Comparison of ENCODE assay signal across 33 mouse cellular contexts in genomic region chr2:77149576-77149975, GRCm38 (mm10). TPM values are rescaled to one million over a fixed set of nuclear protein-coding genes. Genes with fewer than 3 reads are reported as not detected.
DNase-seq lines count a peak whose midpoint lies in the region; ATAC-seq and TF ChIP-seq lines count a peak whose summit lies in the region.
"Had no signal": no experiment of that assay in that cellular context is flagged by ENCODE, and none has a peak within 500 bp of the region (broad histone marks: within the 10 kb centered on the region; RNA-seq: fewer than 3 reads in every experiment).

No protein-coding gene starts in this region.

- H3K4me1 ChIP-seq in forebrain, postnatal 0 days (ENCODE audit: insufficient read depth): peaks cover 10% of the 10 kb centered on the region; the same call in 1 of the 2 replicates
- peaks cover 14% of the 10 kb centered on the region for H3K4me1 ChIP-seq in forebrain, embryonic 10.5 days
- peaks cover 15% of the 10 kb centered on the region for H3K4me1 ChIP-seq in midbrain, embryonic 13.5 days (replicated peaks)
- 0 out of 2 replicates have a peak, but pooled peaks cover 3% of the 10 kb centered on the region for H3K4me1 ChIP-seq in midbrain, embryonic 10.5 days
- peaks cover 8% of the 10 kb centered on the region for H3K4me1 ChIP-seq in midbrain, postnatal 0 days (ENCODE audit: insufficient read depth, low read length)
- H3K4me1 ChIP-seq: megakaryocyte, embryonic 14.5 days had no signal

- no peak for TF ChIP-seq CTCF in forebrain, postnatal 0 days (IDR thresholded peaks at IDR 0.05; ENCODE audit: low read depth)
- TF ChIP-seq CTCF in brain, embryonic 14.5 days (IDR thresholded peaks at IDR 0.05; ENCODE audit: borderline replicate concordance, extremely low read depth, insufficient read depth, insufficient read length): no peak
- TF ChIP-seq CTCF in midbrain, postnatal 0 days (IDR thresholded peaks at IDR 0.05): no peak

- no peak overlapping the region for H3K4me3 ChIP-seq in forebrain, postnatal 0 days (ENCODE audit: low read depth, low read length)
- no peak overlapping the region for H3K4me3 ChIP-seq in forebrain, embryonic 10.5 days
- H3K4me3 ChIP-seq in midbrain, embryonic 13.5 days (replicated peaks): no peak overlapping the region
- H3K4me3 ChIP-seq in midbrain, embryonic 10.5 days: no peak overlapping the region
- H3K4me3 ChIP-seq in midbrain, postnatal 0 days (ENCODE audit: low read depth, low read length): no peak overlapping the region
- H3K4me3 ChIP-seq: embryonic facial prominence, embryonic 13.5 days; heart, embryonic 13.5 days; hindbrain, embryonic 13.5 days; kidney, embryonic 15.5 days; limb, embryonic 10.5 days; limb, embryonic 15.5 days; liver, embryonic 13.5 days; megakaryocyte, embryonic 14.5 days had no signal

- no peak overlapping the region for H3K9ac ChIP-seq in forebrain, postnatal 0 days
- H3K9ac ChIP-seq in midbrain, embryonic 13.5 days (replicated peaks): no peak overlapping the region
- H3K9ac ChIP-seq in midbrain, postnatal 0 days (replicated peaks; ENCODE audit: low read length, poor library complexity, severe bottlenecking): no peak overlapping the region
- H3K9ac ChIP-seq: embryonic facial prominence, embryonic 13.5 days; heart, embryonic 13.5 days; hindbrain, embryonic 13.5 days; kidney, embryonic 15.5 days; limb, embryonic 15.5 days; liver, embryonic 13.5 days had no signal

- WGBS in forebrain, postnatal 0 days: 29% methylated on average over 2 of the region's 2 CpGs
- WGBS in forebrain, embryonic 10.5 days: 63% methylated on average over 2 of the region's 2 CpGs
- 59% methylated on average over 2 of the region's 2 CpGs for WGBS in midbrain, embryonic 13.5 days
- WGBS in midbrain, embryonic 10.5 days: 76% methylated on average over 2 of the region's 2 CpGs
- WGBS in midbrain, postnatal 0 days: 54% methylated on average over 2 of the region's 2 CpGs

- no peaks in the 10 kb centered on the region for H3K27me3 ChIP-seq in forebrain, postnatal 0 days (ENCODE audit: insufficient read depth, low read length)
- no peaks in the 10 kb centered on the region for H3K27me3 ChIP-seq in forebrain, embryonic 10.5 days (ENCODE audit: poor library complexity, severe bottlenecking)
- H3K27me3 ChIP-seq in midbrain, embryonic 13.5 days: no peaks in the 10 kb centered on the region
- H3K27me3 ChIP-seq in midbrain, embryonic 10.5 days (ENCODE audit: low read depth, poor library complexity, severe bottlenecking): no peaks in the 10 kb centered on the region
- no peaks in the 10 kb centered on the region for H3K27me3 ChIP-seq in midbrain, postnatal 0 days (ENCODE audit: insufficient read depth, low read length)
- H3K27me3 ChIP-seq: embryonic facial prominence, embryonic 13.5 days; heart, embryonic 13.5 days; hindbrain, embryonic 13.5 days; kidney, embryonic 15.5 days; limb, embryonic 15.5 days; liver, embryonic 13.5 days; megakaryocyte, embryonic 14.5 days had no signal

- ATAC-seq in forebrain, postnatal 0 days: peak; percentile 32; the same call in 1 of the 2 replicates
- ATAC-seq in midbrain, embryonic 13.5 days: 0 out of 2 replicates have a peak, but pooled peaks have one; percentile 40
- ATAC-seq in midbrain, postnatal 0 days (ENCODE audit: low FRiP score): no peak; the same call in 1 of the 2 replicates
- ATAC-seq: activated CD4-positive, CD25-positive, alpha-beta regulatory T cell, adult 4 months; CD4-positive, CD25-positive, alpha-beta regulatory T cell, adult 4 months; lung, postnatal 0 days had no signal

- no peak for DNase-seq in forebrain, postnatal 0 days
- no peak for DNase-seq in forebrain, embryonic 10.5 days (ENCODE audit: extremely low spot score, low spot score)
- no peak for DNase-seq in midbrain, embryonic 10.5 days (ENCODE audit: low spot score)
- peak; percentile 58 for DNase-seq in brain, embryonic 14.5 days (ENCODE audit: low read depth)
- DNase-seq in midbrain, postnatal 0 days (ENCODE audit: low spot score): peak; percentile 49
- DNase-seq in embryo, embryonic 10.5 days (ENCODE audit: low spot score): no peak
- DNase-seq: adrenal gland, adult 2 months; adrenal gland, postnatal 36 days; cerebellum, adult 8-10 months; cerebellum, postnatal 25 days; gastrocnemius, postnatal 10 days; heart, postnatal 14 days; kidney, adult 18-20 months; kidney, postnatal 36 days; layer of hippocampus, postnatal 36 days; liver, embryonic 13.5 days; lung, adult 18-20 months; lung, postnatal 4 days; spleen, adult 18-20 months; thymus, postnatal 14 days had no signal

- H3K36me3 ChIP-seq in forebrain, postnatal 0 days (ENCODE audit: insufficient read depth): no peaks in the 10 kb centered on the region
- H3K36me3 ChIP-seq in forebrain, embryonic 10.5 days (replicated peaks): no peaks in the 10 kb centered on the region
- no peaks in the 10 kb centered on the region for H3K36me3 ChIP-seq in midbrain, embryonic 13.5 days
- no peaks in the 10 kb centered on the region for H3K36me3 ChIP-seq in midbrain, embryonic 10.5 days
- H3K36me3 ChIP-seq in midbrain, postnatal 0 days (ENCODE audit: insufficient read depth, low read length): no peaks in the 10 kb centered on the region
- H3K36me3 ChIP-seq: embryonic facial prominence, embryonic 13.5 days; hindbrain, embryonic 13.5 days; kidney, embryonic 15.5 days; limb, embryonic 10.5 days; limb, embryonic 15.5 days; liver, embryonic 13.5 days had no signal

- H3K27ac ChIP-seq in forebrain, postnatal 0 days (ENCODE audit: low read depth, low read length): no peak overlapping the region
- H3K27ac ChIP-seq in forebrain, embryonic 10.5 days: no peak overlapping the region
- no peak overlapping the region for H3K27ac ChIP-seq in midbrain, embryonic 13.5 days
- no peak overlapping the region for H3K27ac ChIP-seq in midbrain, embryonic 10.5 days (replicated peaks)
- no peak overlapping the region for H3K27ac ChIP-seq in midbrain, postnatal 0 days (ENCODE audit: low read depth, low read length)
- H3K27ac ChIP-seq: embryonic facial prominence, embryonic 13.5 days; heart, embryonic 13.5 days; hindbrain, embryonic 13.5 days; kidney, embryonic 15.5 days; limb, embryonic 10.5 days; limb, embryonic 15.5 days; liver, embryonic 13.5 days had no signal

- H3K9me3 ChIP-seq in forebrain, postnatal 0 days (ENCODE audit: low read length): no peaks in the 10 kb centered on the region
- no peaks in the 10 kb centered on the region for H3K9me3 ChIP-seq in forebrain, embryonic 10.5 days
- no peaks in the 10 kb centered on the region for H3K9me3 ChIP-seq in midbrain, embryonic 13.5 days
- no peaks in the 10 kb centered on the region for H3K9me3 ChIP-seq in midbrain, embryonic 10.5 days (replicated peaks)
- H3K9me3 ChIP-seq in midbrain, postnatal 0 days (ENCODE audit: low read length): no peaks in the 10 kb centered on the region
- H3K9me3 ChIP-seq: embryonic facial prominence, embryonic 13.5 days; heart, embryonic 13.5 days; hindbrain, embryonic 13.5 days; kidney, embryonic 15.5 days; limb, embryonic 10.5 days; limb, embryonic 15.5 days; liver, embryonic 13.5 days; megakaryocyte, embryonic 14.5 days had no signal

- TF ChIP-seq POLR2A in brain, embryonic 14.5 days (IDR thresholded peaks at IDR 0.05; ENCODE audit: borderline replicate concordance, extremely low read depth, insufficient read depth, insufficient read length, poor library complexity, severe bottlenecking): no peak

- H3K4me2 ChIP-seq in forebrain, postnatal 0 days (ENCODE audit: low read depth): no peak overlapping the region
- no peak overlapping the region for H3K4me2 ChIP-seq in midbrain, embryonic 13.5 days (replicated peaks)
- no peak overlapping the region for H3K4me2 ChIP-seq in midbrain, postnatal 0 days (ENCODE audit: low read depth, low read length, poor library complexity, severe bottlenecking)
- H3K4me2 ChIP-seq: embryonic facial prominence, embryonic 13.5 days; heart, embryonic 13.5 days; hindbrain, embryonic 13.5 days; kidney, embryonic 15.5 days; limb, embryonic 15.5 days; liver, embryonic 13.5 days had no signal

RNA-seq across cellular contexts. Expression of gene Ccdc141, which starts 20.9 kb away (rescaled TPM):
- 11.3 and 18.6 TPM in 2 replicates for total RNA-seq in forebrain, postnatal 0 days (2014; rRNA removed)
- polyA plus RNA-seq in forebrain, postnatal 0 days (2015; fragmentation: Nextera tagmentation; extraction: Ambion mirVana): 5.0 and 7.3 TPM in 2 replicates
- 2.6 and 3.1 TPM in 2 replicates for polyA plus RNA-seq in forebrain, embryonic 10.5 days (2016; fragmentation: Nextera tagmentation; extraction: Ambion mirVana)
- 5.4 and 6.4 TPM in 2 replicates for polyA plus RNA-seq in midbrain, embryonic 13.5 days (2015; fragmentation: Nextera tagmentation; extraction: Ambion mirVana)
- 3.5 and 4.3 TPM in 2 replicates for polyA plus RNA-seq in midbrain, embryonic 10.5 days (2016; fragmentation: Nextera tagmentation; extraction: Ambion mirVana)
- 3.8 and 5.1 TPM in 2 replicates for polyA plus RNA-seq in brain, embryonic 14.5 days (2012; rRNA removed)
- 7.9 and 10.2 TPM in 2 replicates for total RNA-seq in midbrain, postnatal 0 days (2014; rRNA removed)
- polyA plus RNA-seq in midbrain, postnatal 0 days (2015; fragmentation: Nextera tagmentation; extraction: Ambion mirVana): 7.1 and 9.1 TPM in 2 replicates
- total RNA-seq: monocyte, adult 5-6 weeks; neutrophil, adult 5-6 weeks had no signal

Comparison
In these comparisons a context has a peak if more than half of its experiments do, and no peak if none do; other contexts are left out.
1. DNase-seq: peak in brain, embryonic 14.5 days (single experiment) and midbrain, postnatal 0 days (single experiment); none in forebrain, postnatal 0 days (single experiment), forebrain, embryonic 10.5 days (single experiment), midbrain, embryonic 10.5 days (single experiment) and embryo, embryonic 10.5 days (single experiment).